Mouse (Mus musculus): Measurements from ENCODE around the gene Vezf1.

DNA sequence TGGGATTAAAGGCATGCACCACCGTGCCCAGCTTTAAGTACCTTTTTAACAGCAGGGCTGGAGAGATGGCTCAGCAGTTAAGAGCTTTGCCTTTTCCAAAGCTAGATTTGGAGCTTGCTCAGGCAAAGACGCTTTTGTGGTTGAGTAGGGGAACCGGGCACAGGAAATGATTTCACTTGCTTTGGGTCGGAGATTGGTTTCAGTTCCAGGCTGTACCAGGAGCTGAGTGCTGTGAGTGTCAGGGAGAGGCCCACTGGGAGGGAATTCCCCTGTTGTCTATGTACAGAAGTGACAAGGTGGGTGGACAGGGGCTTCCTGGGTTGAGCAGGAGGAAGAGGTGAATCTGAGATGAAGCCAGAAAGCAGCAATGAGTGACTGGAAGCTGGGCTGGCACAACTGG lies 39.3 kb downstream of the Vezf1 start:
- TF ChIP-seq ELF1 (IDR thresholded peaks at IDR 0.05; ENCODE audit: low read depth, low read length): no peak
- no peak for TF ChIP-seq POLR2A (IDR thresholded peaks at IDR 0.05; ENCODE audit: control insufficient read depth in 1 of 2, insufficient read depth in 1 of 2, low read depth in 1 of 2, low read length in 2 of 2, poor library complexity in 1 of 2)
- TF ChIP-seq CTCF (IDR thresholded peaks at IDR 0.05 in 2 of 3, conservative IDR thresholded peaks at IDR 0.05 in 1 of 3; ENCODE audit: control insufficient read depth in 1 of 3, insufficient read depth in 1 of 3, low read depth in 2 of 3, low read length in 3 of 3, poor library complexity in 1 of 3, severe bottlenecking in 1 of 3): no peak
- TF ChIP-seq EP300 (IDR thresholded peaks at IDR 0.05; ENCODE audit: low read depth in 1 of 2, low read length in 2 of 2): no peak
- TF ChIP-seq MYC (IDR thresholded peaks at IDR 0.05; ENCODE audit: low read depth, low read length): no peak
- TF ChIP-seq GABPA (IDR thresholded peaks at IDR 0.05; ENCODE audit: low read depth, low read length): no peak
- TF ChIP-seq UBTF (IDR thresholded peaks at IDR 0.05; ENCODE audit: borderline replicate concordance, insufficient read depth, low read depth, low read length): no peak
- TF ChIP-seq MYB (IDR thresholded peaks at IDR 0.05; ENCODE audit: low read depth, low read length): no peak
- TF ChIP-seq TBP (IDR thresholded peaks at IDR 0.05; ENCODE audit: low read depth, low read length): no peak
